ENCODE assay signal across 16 mouse cellular contexts in the genomic region with DNA sequence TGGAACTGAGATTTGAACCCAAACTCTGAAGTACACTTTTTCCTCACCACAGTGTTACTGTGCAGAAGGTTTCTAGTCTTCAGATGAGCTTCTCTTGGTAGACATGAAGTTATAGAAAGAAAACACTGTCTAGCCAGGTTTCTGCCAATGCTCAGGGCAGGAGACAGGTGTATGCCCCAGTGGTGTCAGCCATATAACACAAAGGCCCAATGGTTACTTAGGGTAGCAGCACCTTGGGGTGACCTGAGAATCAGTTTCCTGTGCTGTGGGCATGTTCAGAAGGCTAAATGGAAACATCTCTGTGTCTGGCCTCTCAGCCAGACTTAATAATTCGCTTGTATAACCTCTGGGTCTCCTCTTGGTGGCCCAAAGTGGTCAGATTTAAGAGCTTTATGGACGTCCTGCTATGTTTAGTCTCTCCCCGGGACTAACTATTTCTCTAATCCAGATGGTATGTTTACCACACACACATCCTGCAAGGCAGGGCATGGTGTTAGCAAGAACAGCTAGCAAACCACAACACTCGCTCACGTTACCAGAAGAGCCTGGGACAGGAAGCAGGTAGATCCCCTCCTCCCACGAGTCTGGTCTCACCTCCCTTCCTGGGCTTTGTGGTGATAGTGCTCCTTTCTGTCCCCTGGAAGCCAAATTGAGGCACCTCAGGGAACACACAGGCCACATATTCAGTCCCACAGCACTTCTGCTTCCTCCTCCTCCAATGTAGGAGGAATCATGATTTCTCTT. TPM values are rescaled to one million over a fixed set of nuclear protein-coding genes. Genes with fewer than 3 reads are reported as not detected.
DNase-seq lines count a peak whose midpoint lies in the region; ATAC-seq lines count a peak whose summit lies in the region.
"Had no signal": no experiment of that assay in that cellular context is flagged by ENCODE, and none has a peak within 500 bp of the region (broad histone marks: within the 10 kb centered on the region; RNA-seq: fewer than 3 reads in every experiment).

No protein-coding gene starts in this region.

- no peaks in the 10 kb centered on the region for H3K36me3 ChIP-seq in midbrain, embryonic 14.5 days (ENCODE audit: control insufficient read depth, insufficient read depth, low read length)
- H3K36me3 ChIP-seq: forebrain, embryonic 15.5 days; hindbrain, embryonic 12.5 days had no signal

- H3K9ac ChIP-seq in midbrain, embryonic 14.5 days (replicated peaks; ENCODE audit: low read length): no peak overlapping the region
- H3K9ac ChIP-seq: forebrain, embryonic 15.5 days; hindbrain, embryonic 12.5 days; lung, embryonic 14.5 days had no signal

- WGBS in midbrain, embryonic 14.5 days: 83% methylated on average over 6 of the region's 6 CpGs

- H3K27ac ChIP-seq in brown adipose tissue, adult 24 weeks (replicated peaks; ENCODE audit: low read depth, low read length): peak overlapping the region; percentile 94
- H3K27ac ChIP-seq in midbrain, embryonic 14.5 days (replicated peaks; ENCODE audit: low read depth, low read length): no peak overlapping the region
- H3K27ac ChIP-seq: forebrain, embryonic 15.5 days; hindbrain, embryonic 12.5 days; layer of hippocampus, adult 2 months had no signal

- H3K4me3 ChIP-seq in brown adipose tissue, adult 24 weeks (ENCODE audit: insufficient read depth, low read depth, low read length): no peak overlapping the region
- H3K4me3 ChIP-seq in midbrain, embryonic 14.5 days (replicated peaks; ENCODE audit: low read depth, low read length): no peak overlapping the region
- H3K4me3 ChIP-seq: forebrain, embryonic 15.5 days; hindbrain, embryonic 12.5 days; layer of hippocampus, adult 2 months had no signal

- no peak overlapping the region for H3K4me2 ChIP-seq in midbrain, embryonic 14.5 days (ENCODE audit: low read length)
- H3K4me2 ChIP-seq: forebrain, embryonic 15.5 days; hindbrain, embryonic 12.5 days; lung, embryonic 14.5 days had no signal

- peak; percentile 4 for DNase-seq in lung, postnatal 14 days
- DNase-seq in lung, postnatal 10 days: no peak
- peak; percentile 83 for DNase-seq in thymus, postnatal 25 days
- no peak for DNase-seq in midbrain, embryonic 14.5 days
- DNase-seq in gastrocnemius, adult 8-10 months (ENCODE audit: low spot score in 2 of 2): no peak
- no peak for DNase-seq in gastrocnemius, postnatal 25 days
- DNase-seq: cerebellum, postnatal 36 days; kidney, adult 8-10 months; left cerebral cortex, postnatal 4 days; lung, embryonic 14.5 days had no signal

- peak; percentile 45; the same call in 1 of the 2 replicates for ATAC-seq in monocyte, adult 5-6 weeks (replicated peaks; ENCODE audit: insufficient number of reproducible peaks, low FRiP score, low TSS enrichment, poor library complexity, severe bottlenecking)
- no peak for ATAC-seq in midbrain, embryonic 14.5 days (ENCODE audit: low FRiP score, low TSS enrichment)
- ATAC-seq: forebrain, embryonic 15.5 days; midbrain, embryonic 16.5 days had no signal

- H3K27me3 ChIP-seq in midbrain, embryonic 14.5 days (ENCODE audit: control insufficient read depth, insufficient read depth, low read length): no peaks in the 10 kb centered on the region
- H3K27me3 ChIP-seq: forebrain, embryonic 15.5 days; hindbrain, embryonic 12.5 days had no signal

- peaks cover 3% of the 10 kb centered on the region for H3K4me1 ChIP-seq in brown adipose tissue, adult 24 weeks (ENCODE audit: control insufficient read depth, insufficient read depth, insufficient read length, low read length)
- no peaks in the 10 kb centered on the region for H3K4me1 ChIP-seq in midbrain, embryonic 14.5 days (ENCODE audit: control insufficient read depth, insufficient read depth, low read length)

- H3K9me3 ChIP-seq in midbrain, embryonic 14.5 days (ENCODE audit: control insufficient read depth, low read length): no peaks in the 10 kb centered on the region
- H3K9me3 ChIP-seq: forebrain, embryonic 15.5 days; hindbrain, embryonic 12.5 days had no signal

RNA-seq across cellular contexts. Expression of a gene that starts 7.6 kb away (rescaled TPM):
- 26.4 and 30.0 TPM in 2 replicates for polyA plus RNA-seq in brown adipose tissue, adult 24 weeks (2012; ENCODE audit: insufficient read depth, insufficient read length, missing spikeins)
- 11.6 to 25.0 TPM (median 22.9 TPM) in 3 replicates for total RNA-seq in monocyte, adult 5-6 weeks (2017)
- polyA plus RNA-seq in midbrain, embryonic 14.5 days (2014; fragmentation: Nextera tagmentation; extraction: Ambion mirVana): 4.0 and 4.5 TPM in 2 replicates
- 10 to 100 TPM; 18.7 to 31.0 (median 23.8) TPM for total RNA-seq in gastrocnemius, adult 8-10 months (2022)
- 10 to 100 TPM; 20.2 to 32.6 TPM for total RNA-seq in gastrocnemius, postnatal 25 days (2021)

RNA-seq across cellular contexts. Expression of a gene that starts 28.6 kb away (rescaled TPM):
- 3.9 and 4.6 TPM in 2 replicates for polyA plus RNA-seq in brown adipose tissue, adult 24 weeks (2012; ENCODE audit: insufficient read depth, insufficient read length, missing spikeins)
- total RNA-seq in monocyte, adult 5-6 weeks (2017): 1.3 to 6.6 TPM (median 1.8 TPM) in 3 replicates
- 0.77 and 1.4 TPM in 2 replicates for polyA plus RNA-seq in midbrain, embryonic 14.5 days (2014; fragmentation: Nextera tagmentation; extraction: Ambion mirVana)
- 1 to 10 TPM in 1 of 4 experiments, under 1 TPM in 3; 0.40 to 1.2 (median 0.49) TPM for total RNA-seq in gastrocnemius, adult 8-10 months (2022)
- total RNA-seq in gastrocnemius, postnatal 25 days (2021): 1 to 10 TPM in 1 of 2 experiments, under 1 TPM in 1; 0.96 to 1.3 TPM
- total RNA-seq: layer of hippocampus, adult 2 months had no signal

Comparison
In these comparisons a context has a peak if more than half of its experiments do, and no peak if none do; other contexts are left out.
1. DNase-seq: peak in lung, postnatal 14 days (single experiment) and thymus, postnatal 25 days (single experiment); none in lung, postnatal 10 days (single experiment), midbrain, embryonic 14.5 days (single experiment), gastrocnemius, adult 8-10 months (0 of 2) and gastrocnemius, postnatal 25 days (single experiment).